Mouse (Mus musculus): ENCODE measurements around the gene Arhgef15. TPM values are rescaled to one million over a fixed set of nuclear protein-coding genes. Genes with fewer than 3 reads are reported as not detected.
"Not testable (repeated sequence)": the region's sequence is repeated elsewhere in the genome, so short reads cannot be mapped to it uniquely, and the experiment has no call there.

The Arhgef15 gene
- 5.8 and 6.3 TPM in 2 replicates for polyA plus RNA-seq (2014; fragmentation: Nextera tagmentation; extraction: Ambion mirVana)

- Histone ChIP-seq H3K36me3 (ENCODE audit: control insufficient read depth, insufficient read depth, low read length) (no peaks in the 10 kb centered on the region), H3K4me1 (ENCODE audit: control insufficient read depth, insufficient read depth, low read length) (peaks cover 6% of the 10 kb centered on the region; the same call in 1 of the 2 replicates), H3K27ac (ENCODE audit: low read depth, low read length) (peak within 1 kb of the TSS; percentile 24; the same call in 1 of the 2 replicates), H3K4me3 (ENCODE audit: low read depth, low read length) (no peak within 1 kb of the TSS), H3K27me3 (replicated peaks; ENCODE audit: control insufficient read depth, insufficient read depth, low read length) (peaks cover 18% of the 10 kb centered on the region), H3K4me2 (ENCODE audit: low read length) (no peak within 1 kb of the TSS), H3K9ac (ENCODE audit: low read length) (no peak within 1 kb of the TSS), H3K9me3 (replicated peaks; ENCODE audit: control insufficient read depth, low read length) (no peaks in the 10 kb centered on the region)
- no peak for ATAC-seq
- WGBS = 33% methylated on average over 8 of the region's 8 CpGs
- no peak for DNase-seq (ENCODE audit: low spot score)
Observed at GRCm38 (mm10) chr11:68957308-68957707, at the start of gene Arhgef15. Arhgef15 (minus strand) TSS chr11:68957480.

GRCm38 (mm10) chr11:69006575-69006974 lies 49.3 kb upstream of the Arhgef15 start:
- DNase-seq (ENCODE audit: low spot score); H3K27ac ChIP-seq (ENCODE audit: low read depth, low read length); H3K9me3 ChIP-seq (replicated peaks; ENCODE audit: control insufficient read depth, low read length); H3K4me3 ChIP-seq (ENCODE audit: low read depth, low read length); H3K9ac ChIP-seq (ENCODE audit: low read length); H3K27me3 ChIP-seq (replicated peaks; ENCODE audit: control insufficient read depth, insufficient read depth, low read length); H3K4me2 ChIP-seq (ENCODE audit: low read length); ATAC-seq; H3K4me1 ChIP-seq (ENCODE audit: control insufficient read depth, insufficient read depth, low read length): not testable (repeated sequence)
- peaks cover 20% of the 10 kb centered on the region for H3K36me3 ChIP-seq (ENCODE audit: control insufficient read depth, insufficient read depth, low read length)

GRCm38 (mm10) chr11:69005193-69005592 lies 47.9 kb upstream of the Arhgef15 start:
- peaks cover 3% of the 10 kb centered on the region; the same call in 1 of the 2 replicates for H3K4me1 ChIP-seq (ENCODE audit: control insufficient read depth, insufficient read depth, low read length)
- H3K27ac ChIP-seq (ENCODE audit: low read depth, low read length) = no peak overlapping the region
- no peaks in the 10 kb centered on the region for H3K27me3 ChIP-seq (replicated peaks; ENCODE audit: control insufficient read depth, insufficient read depth, low read length)
- WGBS = 91% methylated on average over 7 of the region's 7 CpGs
- no peak overlapping the region for H3K9ac ChIP-seq (ENCODE audit: low read length)
- DNase-seq (ENCODE audit: low spot score) = no peak
- no peak overlapping the region for H3K4me2 ChIP-seq (ENCODE audit: low read length)
- H3K36me3 ChIP-seq (ENCODE audit: control insufficient read depth, insufficient read depth, low read length) = peaks cover 34% of the 10 kb centered on the region
- ATAC-seq = no peak
- H3K9me3 ChIP-seq (replicated peaks; ENCODE audit: control insufficient read depth, low read length) = no peaks in the 10 kb centered on the region
- H3K4me3 ChIP-seq (ENCODE audit: low read depth, low read length) = no peak overlapping the region

GRCm38 (mm10) chr11:69003592-69003991 lies 46.3 kb upstream of the Arhgef15 start:
- H3K9ac ChIP-seq (ENCODE audit: low read length) = no peak overlapping the region
- peaks cover 3% of the 10 kb centered on the region; the same call in 1 of the 2 replicates for H3K4me1 ChIP-seq (ENCODE audit: control insufficient read depth, insufficient read depth, low read length)
- H3K9me3 ChIP-seq (replicated peaks; ENCODE audit: control insufficient read depth, low read length) = no peaks in the 10 kb centered on the region
- DNase-seq (ENCODE audit: low spot score) (no peak), ATAC-seq (no peak)
- no peak overlapping the region for H3K27ac ChIP-seq (ENCODE audit: low read depth, low read length)
- WGBS = 64% methylated on average over 4 of the region's 4 CpGs
- no peak overlapping the region for H3K4me3 ChIP-seq (ENCODE audit: low read depth, low read length)
- H3K27me3 ChIP-seq (replicated peaks; ENCODE audit: control insufficient read depth, insufficient read depth, low read length) = no peaks in the 10 kb centered on the region
- H3K36me3 ChIP-seq (ENCODE audit: control insufficient read depth, insufficient read depth, low read length) = peaks cover 50% of the 10 kb centered on the region
- H3K4me2 ChIP-seq (ENCODE audit: low read length) = no peak overlapping the region

GRCm38 (mm10) chr11:69002782-69003181 lies 45.5 kb upstream of the Arhgef15 start:
- H3K36me3 ChIP-seq (ENCODE audit: control insufficient read depth, insufficient read depth, low read length) = peaks cover 58% of the 10 kb centered on the region
- WGBS = 95% methylated on average over 4 of the region's 4 CpGs

GRCm38 (mm10) chr11:68997080-68997479 lies 39.8 kb upstream of the Arhgef15 start:
- Histone ChIP-seq H3K9ac (ENCODE audit: low read length) (no peak overlapping the region), H3K36me3 (ENCODE audit: control insufficient read depth, insufficient read depth, low read length) (peaks cover 98% of the 10 kb centered on the region), H3K9me3 (replicated peaks; ENCODE audit: control insufficient read depth, low read length) (no peaks in the 10 kb centered on the region), H3K4me1 (ENCODE audit: control insufficient read depth, insufficient read depth, low read length) (no peaks in the 10 kb centered on the region), H3K4me2 (ENCODE audit: low read length) (no peak overlapping the region), H3K27ac (ENCODE audit: low read depth, low read length) (no peak overlapping the region), H3K4me3 (ENCODE audit: low read depth, low read length) (no peak overlapping the region), H3K27me3 (replicated peaks; ENCODE audit: control insufficient read depth, insufficient read depth, low read length) (no peaks in the 10 kb centered on the region)
- ATAC-seq (no peak), DNase-seq (ENCODE audit: low spot score) (no peak)
- WGBS = 90% methylated on average over 4 of the region's 4 CpGs

More at GRCm38 (mm10) chr11:69002782-69003181, 45.5 kb upstream of the Arhgef15 start:
- H3K27me3 ChIP-seq (replicated peaks; ENCODE audit: control insufficient read depth, insufficient read depth, low read length); H3K9me3 ChIP-seq (replicated peaks; ENCODE audit: control insufficient read depth, low read length); ATAC-seq; H3K4me3 ChIP-seq (ENCODE audit: low read depth, low read length); H3K4me2 ChIP-seq (ENCODE audit: low read length); H3K27ac ChIP-seq (ENCODE audit: low read depth, low read length); H3K9ac ChIP-seq (ENCODE audit: low read length); DNase-seq (ENCODE audit: low spot score); H3K4me1 ChIP-seq (ENCODE audit: control insufficient read depth, insufficient read depth, low read length): not testable (repeated sequence)

- WGBS = 91% methylated on average over 3 of the region's 3 CpGs
- Histone ChIP-seq H3K9ac (ENCODE audit: low read length) (no peak overlapping the region), H3K27ac (ENCODE audit: low read depth, low read length) (no peak overlapping the region), H3K4me1 (ENCODE audit: control insufficient read depth, insufficient read depth, low read length) (no peaks in the 10 kb centered on the region), H3K9me3 (replicated peaks; ENCODE audit: control insufficient read depth, low read length) (no peaks in the 10 kb centered on the region), H3K4me2 (ENCODE audit: low read length) (no peak overlapping the region), H3K4me3 (ENCODE audit: low read depth, low read length) (no peak overlapping the region), H3K36me3 (ENCODE audit: control insufficient read depth, insufficient read depth, low read length) (peaks cover 98% of the 10 kb centered on the region), H3K27me3 (replicated peaks; ENCODE audit: control insufficient read depth, insufficient read depth, low read length) (no peaks in the 10 kb centered on the region)
- no peak for ATAC-seq
- no peak for DNase-seq (ENCODE audit: low spot score)
Observed at GRCm38 (mm10) chr11:68994377-68994776, 37.1 kb upstream of the Arhgef15 start.

- WGBS = 91% methylated on average over 7 of the region's 7 CpGs
- Histone ChIP-seq H3K4me3 (ENCODE audit: low read depth, low read length) (no peak overlapping the region), H3K4me2 (ENCODE audit: low read length) (no peak overlapping the region), H3K27ac (ENCODE audit: low read depth, low read length) (no peak overlapping the region), H3K36me3 (ENCODE audit: control insufficient read depth, insufficient read depth, low read length) (peaks cover 96% of the 10 kb centered on the region), H3K9ac (ENCODE audit: low read length) (no peak overlapping the region), H3K27me3 (replicated peaks; ENCODE audit: control insufficient read depth, insufficient read depth, low read length) (no peaks in the 10 kb centered on the region), H3K9me3 (replicated peaks; ENCODE audit: control insufficient read depth, low read length) (no peaks in the 10 kb centered on the region), H3K4me1 (ENCODE audit: control insufficient read depth, insufficient read depth, low read length) (no peaks in the 10 kb centered on the region)
- ATAC-seq (no peak), DNase-seq (ENCODE audit: low spot score) (no peak)
Observed at GRCm38 (mm10) chr11:68993122-68993521, 35.8 kb upstream of the Arhgef15 start.

- ATAC-seq (no peak), DNase-seq (ENCODE audit: low spot score) (no peak)
- H3K27ac ChIP-seq (ENCODE audit: low read depth, low read length) = no peak overlapping the region
- H3K9me3 ChIP-seq (replicated peaks; ENCODE audit: control insufficient read depth, low read length) = no peaks in the 10 kb centered on the region
- 93% methylated on average over 17 of the region's 17 CpGs for WGBS
- no peaks in the 10 kb centered on the region for H3K4me1 ChIP-seq (ENCODE audit: control insufficient read depth, insufficient read depth, low read length)
- no peaks in the 10 kb centered on the region for H3K27me3 ChIP-seq (replicated peaks; ENCODE audit: control insufficient read depth, insufficient read depth, low read length)
- H3K36me3 ChIP-seq (ENCODE audit: control insufficient read depth, insufficient read depth, low read length) = peaks cover 70% of the 10 kb centered on the region
- no peak overlapping the region for H3K4me2 ChIP-seq (ENCODE audit: low read length)
- no peak overlapping the region for H3K4me3 ChIP-seq (ENCODE audit: low read depth, low read length)
- no peak overlapping the region for H3K9ac ChIP-seq (ENCODE audit: low read length)
Observed at GRCm38 (mm10) chr11:68988341-68988740, 31.1 kb upstream of the Arhgef15 start.

Measured in forebrain, embryonic 14.5 days (tissue).